Mouse (Mus musculus): Measurements from ENCODE around the gene Drg2.

The Drg2 gene

GRCm38 (mm10) chr11:60470743-60471142, 16.4 kb downstream of the Drg2 start:
- no peak for DNase-seq (ENCODE audit: low spot score in 2 of 2)

GRCm38 (mm10) chr11:60474534-60474933, 20.1 kb downstream of the Drg2 start:
- DNase-seq (ENCODE audit: low spot score in 2 of 2): no peak

DNA sequence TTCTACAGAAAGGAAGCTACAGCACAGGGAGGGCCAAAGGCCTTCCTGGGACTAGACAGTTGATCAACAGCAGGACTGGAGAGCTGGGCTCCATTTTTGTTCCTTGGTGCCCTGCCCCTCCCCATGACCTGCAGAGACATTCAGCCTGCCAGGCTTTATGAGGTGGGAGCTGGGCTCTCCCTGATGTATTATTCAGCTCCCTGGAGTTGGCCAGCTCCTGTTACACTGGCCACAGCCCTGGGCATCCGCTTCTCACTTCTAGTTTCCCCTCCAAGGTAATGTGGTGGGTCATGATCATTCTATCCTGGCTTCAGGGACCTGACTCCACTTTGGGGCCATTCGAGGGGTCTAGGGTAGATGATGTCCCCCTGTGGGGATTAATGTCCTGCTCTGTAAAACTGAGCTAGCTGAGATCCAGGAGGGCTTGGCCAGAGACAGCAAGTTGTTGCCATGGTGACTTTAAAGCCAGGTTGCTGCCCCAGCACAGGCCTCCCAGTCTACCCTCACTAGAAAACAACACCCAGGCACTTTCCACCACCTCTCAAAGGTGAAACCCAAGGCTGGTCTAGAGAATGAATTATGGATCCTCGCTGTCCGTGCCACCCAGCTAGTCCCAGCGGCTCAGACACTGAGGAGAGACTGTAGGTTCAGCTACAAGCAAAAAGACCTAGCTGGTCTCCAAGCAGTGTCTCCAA, 21.4 kb downstream of the Drg2 start:
- DNase-seq (ENCODE audit: low spot score in 2 of 2): no peak

- DNase-seq (ENCODE audit: low spot score in 2 of 2): no peak
Observed at GRCm38 (mm10) chr11:60478121-60478520, 23.7 kb downstream of the Drg2 start.

- DNase-seq (ENCODE audit: low spot score in 2 of 2): no peak
Observed at GRCm38 (mm10) chr11:60486267-60486666, 31.9 kb downstream of the Drg2 start.

- DNase-seq (ENCODE audit: low spot score in 2 of 2): no peak
Observed at GRCm38 (mm10) chr11:60492726-60493125, 38.3 kb downstream of the Drg2 start.

DNA sequence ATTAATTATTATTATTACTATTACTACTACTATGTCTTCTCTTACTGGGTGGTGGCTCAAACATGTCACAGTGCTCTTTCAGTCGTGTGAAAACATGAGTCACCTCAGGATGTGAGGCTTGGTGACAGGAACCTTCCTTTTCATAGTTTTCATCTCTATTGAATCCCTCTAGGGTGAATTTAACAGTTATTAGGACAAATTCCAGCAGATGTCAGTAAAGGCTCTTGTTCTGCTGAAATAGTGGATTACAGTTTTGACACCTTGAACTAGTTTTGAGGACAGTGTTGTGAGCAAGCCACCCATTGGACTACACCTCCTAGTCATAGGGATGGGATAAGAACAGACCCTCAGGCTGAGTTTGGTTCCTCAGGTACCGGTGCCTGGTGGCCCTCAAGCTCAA, 41.3 kb downstream of the Drg2 start:
- DNase-seq (ENCODE audit: low spot score in 2 of 2): no peak

- no peak for DNase-seq (ENCODE audit: low spot score in 2 of 2)
Observed at GRCm38 (mm10) chr11:60507281-60507680, 52.9 kb downstream of the Drg2 start.

GRCm38 (mm10) chr11:60508950-60509349, 54.6 kb downstream of the Drg2 start:
- no peak for DNase-seq (ENCODE audit: low spot score in 2 of 2)

- peak in 1 of 2 experiments; percentile 8 for DNase-seq (ENCODE audit: low spot score in 2 of 2)
Observed at GRCm38 (mm10) chr11:60509500-60509899, 55.1 kb downstream of the Drg2 start.

- DNase-seq (ENCODE audit: low spot score in 2 of 2): no peak
Observed at GRCm38 (mm10) chr11:60511893-60512292, 57.5 kb downstream of the Drg2 start.

GRCm38 (mm10) chr11:60512520-60512919, 58.1 kb downstream of the Drg2 start:
- DNase-seq (ENCODE audit: low spot score in 2 of 2): no peak

GRCm38 (mm10) chr11:60514941-60515340, 60.5 kb downstream of the Drg2 start:
- no peak for DNase-seq (ENCODE audit: low spot score in 2 of 2)

GRCm38 (mm10) chr11:60518305-60518704, 63.9 kb downstream of the Drg2 start:
- DNase-seq (ENCODE audit: low spot score in 2 of 2): no peak

Measured in thymus, postnatal 10 days (tissue).